Mouse (Mus musculus) liver, embryonic 15.5 days (tissue): ENCODE measurements around the gene Rtn1. TPM values are rescaled to one million over a fixed set of nuclear protein-coding genes. Genes with fewer than 3 reads are reported as not detected.

ENCODE experiments used
- ATAC-seq: fragments of 200-750 bp; cut with Nextera tagmentation; 2 replicates; pipeline ENCODE4 v1.8.0; 2017; ENCODE audit warnings: moderate number of reproducible peaks, mild to moderate bottlenecking, moderate library complexity; ENCODE audit not compliant: insufficient read depth
- H3K27ac ChIP-seq: fragments of 300-500 bp; sonication (generic); replicated peaks from 2 replicates; pipeline ENCODE4 v1.5.1; 2015; ENCODE audit warnings: mild to moderate bottlenecking, inconsistent platforms
- H3K27me3 ChIP-seq: fragments of 300-500 bp; sonication (generic); 2 replicates; pipeline ENCODE4 v1.6.1; 2015; ENCODE audit warnings: mild to moderate bottlenecking, inconsistent platforms
- H3K36me3 ChIP-seq: fragments of 300-500 bp; sonication (generic); replicated peaks from 2 replicates; pipeline ENCODE4 v1.6.1; 2015; ENCODE audit warnings: moderate library complexity, mild to moderate bottlenecking, inconsistent platforms
- H3K4me1 ChIP-seq: fragments of 300-500 bp; sonication (generic); replicated peaks from 2 replicates; pipeline ENCODE4 v1.6.1; 2015; ENCODE audit warnings: inconsistent platforms
- H3K4me2 ChIP-seq: fragments of 300-500 bp; sonication (generic); 2 replicates; pipeline ENCODE4 v1.6.1; 2015; ENCODE audit warnings: moderate library complexity, mild to moderate bottlenecking, inconsistent platforms
- H3K4me3 ChIP-seq: fragments of 300-500 bp; sonication (generic); replicated peaks from 2 replicates; pipeline ENCODE4 v1.5.1; 2015; ENCODE audit warnings: mild to moderate bottlenecking, inconsistent platforms
- H3K9ac ChIP-seq: fragments of 300-500 bp; sonication (generic); 2 replicates; pipeline ENCODE4 v1.6.1; 2015; ENCODE audit warnings: moderate library complexity, mild to moderate bottlenecking, inconsistent platforms
- H3K9me3 ChIP-seq: fragments of 300-500 bp; sonication (generic); replicated peaks from 2 replicates; pipeline ENCODE4 v1.6.1; 2016; ENCODE audit warnings: inconsistent platforms
- WGBS: fragments of 180-500 bp; shearing (Covaris S2); methylation state at CpG from one replicate; pipeline ENCODE4 v1.1.7; 2015; ENCODE audit warnings: mixed read lengths; ENCODE audit not compliant: insufficient replicate concordance; 5-methylcytosine and 5-hydroxymethylcytosine counted together
- polyA plus RNA-seq: library from polyadenylated mRNA; unstranded; fragments of >200 nt; fragmentation: Nextera tagmentation; extraction: Ambion mirVana; gene quantifications from 2 replicates; pipeline ENCODE4 v1.2.1, GENCODE M21; 2015

The Rtn1 gene
- polyA plus RNA-seq, 1 experiment from 2014 or later = 2.0 TPM

- H3K9me3 ChIP-seq = no peaks in the 10 kb centered on the region
- no peak overlapping the region for H3K9ac ChIP-seq
- H3K4me3 ChIP-seq = peak overlapping the region; percentile 46
- WGBS = under 1% methylated on average over 63 of the region's 63 CpGs
- H3K27ac ChIP-seq = no peak overlapping the region
- no peaks in the 10 kb centered on the region for H3K36me3 ChIP-seq
- ATAC-seq = no peak
- peaks cover 35% of the 10 kb centered on the region for H3K27me3 ChIP-seq
- H3K4me1 ChIP-seq = peaks cover 7% of the 10 kb centered on the region; the same call in 1 of the 2 replicates
- H3K4me2 ChIP-seq = peak overlapping the region; percentile 59
Observed at GRCm38 (mm10) chr12:72408111-72408891, 553 bp downstream of the Rtn1 start.

DNA sequence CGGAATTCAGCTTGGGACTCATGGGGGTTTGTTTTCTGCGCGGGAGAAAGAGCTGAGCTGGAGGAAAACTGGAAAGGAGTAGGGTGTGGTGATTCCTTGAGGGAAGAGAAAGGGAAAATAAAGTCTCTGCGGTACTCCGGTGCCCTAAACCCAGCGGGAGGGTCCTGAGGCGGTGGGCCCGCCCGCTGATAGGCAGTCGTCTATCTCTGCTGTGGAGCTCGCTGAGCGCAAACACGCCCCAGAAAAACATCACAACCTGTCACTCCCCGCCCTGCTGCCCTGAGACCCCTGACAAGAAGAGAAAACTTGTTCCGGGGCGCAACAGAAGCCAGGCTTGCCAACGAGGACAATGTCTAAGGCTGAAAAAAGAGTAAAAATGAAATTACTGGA is 1.1 kb downstream of the Rtn1 start:
- Histone ChIP-seq H3K27me3 (peaks cover 35% of the 10 kb centered on the region), H3K4me2 (peak overlapping the region; percentile 59), H3K4me3 (peak overlapping the region; percentile 46), H3K36me3 (no peaks in the 10 kb centered on the region), H3K9ac (no peak overlapping the region), H3K4me1 (peaks cover 7% of the 10 kb centered on the region; the same call in 1 of the 2 replicates), H3K9me3 (no peaks in the 10 kb centered on the region), H3K27ac (no peak overlapping the region)
- under 1% methylated on average over 17 of the region's 17 CpGs for WGBS
- no peak for ATAC-seq

DNA sequence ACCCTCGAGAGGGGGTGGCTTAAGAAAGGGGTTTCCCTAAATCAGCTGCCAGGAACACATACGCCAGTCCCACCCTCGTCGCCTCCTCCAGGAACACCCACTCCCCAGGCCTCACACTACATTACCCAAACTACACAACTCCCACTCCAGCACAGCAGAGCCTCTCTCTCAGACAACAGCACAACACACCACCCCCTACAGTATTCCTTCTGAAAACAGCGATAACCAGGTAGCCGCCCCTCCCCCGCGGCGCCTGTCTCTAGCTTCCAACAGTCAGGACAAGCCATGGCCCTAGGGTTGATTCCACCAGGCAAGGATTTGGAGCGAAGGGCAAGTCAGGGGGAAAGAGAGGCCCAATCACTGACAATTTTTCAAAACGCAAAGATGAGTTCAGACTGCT is 1.7 kb downstream of the Rtn1 start:
- WGBS = 17% methylated on average over 11 of the region's 11 CpGs
- no peaks in the 10 kb centered on the region for H3K9me3 ChIP-seq
- H3K27me3 ChIP-seq = peaks cover 35% of the 10 kb centered on the region
- H3K36me3 ChIP-seq = no peaks in the 10 kb centered on the region
- H3K4me1 ChIP-seq = peaks cover 7% of the 10 kb centered on the region; the same call in 1 of the 2 replicates
- H3K4me3 ChIP-seq = peak overlapping the region; percentile 46; the same call in 1 of the 2 replicates
- no peak overlapping the region for H3K9ac ChIP-seq
- no peak overlapping the region for H3K27ac ChIP-seq
- ATAC-seq = no peak
- H3K4me2 ChIP-seq = peak overlapping the region; percentile 59

- Histone ChIP-seq H3K27ac (no peak overlapping the region), H3K27me3 (peaks cover 30% of the 10 kb centered on the region), H3K9ac (no peak overlapping the region), H3K4me2 (no peak overlapping the region), H3K9me3 (no peaks in the 10 kb centered on the region), H3K4me1 (peaks cover 7% of the 10 kb centered on the region; the same call in 1 of the 2 replicates), H3K4me3 (no peak overlapping the region), H3K36me3 (no peaks in the 10 kb centered on the region)
- 51% methylated on average over 5 of the region's 5 CpGs for WGBS
- no peak for ATAC-seq
Observed at GRCm38 (mm10) chr12:72405031-72405430, 3.8 kb downstream of the Rtn1 start.

GRCm38 (mm10) chr12:72393046-72393805 is 15.6 kb downstream of the Rtn1 start:
- Histone ChIP-seq H3K4me1 (no peaks in the 10 kb centered on the region), H3K9me3 (no peaks in the 10 kb centered on the region), H3K27ac (no peak overlapping the region), H3K4me2 (no peak overlapping the region), H3K4me3 (no peak overlapping the region), H3K36me3 (no peaks in the 10 kb centered on the region), H3K27me3 (no peaks in the 10 kb centered on the region), H3K9ac (no peak overlapping the region)
- ATAC-seq = no peak
- 48% methylated on average over 13 of the region's 13 CpGs for WGBS

- Histone ChIP-seq H3K36me3 (no peaks in the 10 kb centered on the region), H3K4me1 (no peaks in the 10 kb centered on the region), H3K9ac (no peak overlapping the region), H3K27me3 (no peaks in the 10 kb centered on the region), H3K27ac (no peak overlapping the region), H3K4me2 (no peak overlapping the region), H3K9me3 (no peaks in the 10 kb centered on the region), H3K4me3 (no peak overlapping the region)
- WGBS = 45% methylated on average over 2 of the region's 2 CpGs
- no peak for ATAC-seq
Observed at GRCm38 (mm10) chr12:72390346-72390745, 18.5 kb downstream of the Rtn1 start.

DNA sequence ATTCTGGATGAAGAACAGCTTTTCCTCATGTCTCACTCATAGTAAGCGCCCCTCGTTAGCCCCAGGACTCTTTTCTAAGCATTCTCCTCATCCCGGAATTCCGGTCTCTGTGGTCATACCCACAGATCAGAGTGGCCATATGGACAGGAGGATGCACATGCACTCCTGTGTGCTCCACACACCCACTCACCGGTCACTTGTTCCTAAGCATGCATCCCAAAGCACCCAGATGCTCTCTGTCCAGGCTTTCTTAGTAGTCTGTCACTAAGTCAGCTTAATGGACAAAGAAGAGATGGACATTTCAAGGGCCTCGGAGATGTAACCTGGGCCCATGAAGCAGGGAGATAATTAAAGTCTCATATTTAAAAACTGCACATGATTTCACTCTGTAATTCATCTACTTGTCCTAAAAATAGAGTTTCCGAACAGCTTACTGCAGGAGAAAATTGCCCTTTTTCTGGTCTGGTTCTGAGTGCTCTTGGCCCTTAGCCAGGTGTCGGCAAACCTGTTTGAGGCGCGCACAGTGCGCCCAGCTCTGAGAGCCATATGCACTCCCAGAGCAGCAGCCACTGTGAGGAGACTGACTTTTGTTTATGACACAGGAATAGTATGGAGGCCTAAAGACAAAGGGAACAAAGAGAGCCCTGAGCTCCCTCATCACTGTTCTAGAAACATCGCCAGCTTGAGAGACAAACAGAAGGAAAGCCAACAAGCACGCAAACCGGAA is 19.3 kb downstream of the Rtn1 start:
- Histone ChIP-seq H3K27ac (no peak overlapping the region), H3K9ac (no peak overlapping the region), H3K4me2 (no peak overlapping the region), H3K9me3 (no peaks in the 10 kb centered on the region), H3K36me3 (no peaks in the 10 kb centered on the region), H3K27me3 (no peaks in the 10 kb centered on the region), H3K4me1 (no peaks in the 10 kb centered on the region), H3K4me3 (no peak overlapping the region)
- no peak for ATAC-seq
- 77% methylated on average over 14 of the region's 14 CpGs for WGBS

DNA sequence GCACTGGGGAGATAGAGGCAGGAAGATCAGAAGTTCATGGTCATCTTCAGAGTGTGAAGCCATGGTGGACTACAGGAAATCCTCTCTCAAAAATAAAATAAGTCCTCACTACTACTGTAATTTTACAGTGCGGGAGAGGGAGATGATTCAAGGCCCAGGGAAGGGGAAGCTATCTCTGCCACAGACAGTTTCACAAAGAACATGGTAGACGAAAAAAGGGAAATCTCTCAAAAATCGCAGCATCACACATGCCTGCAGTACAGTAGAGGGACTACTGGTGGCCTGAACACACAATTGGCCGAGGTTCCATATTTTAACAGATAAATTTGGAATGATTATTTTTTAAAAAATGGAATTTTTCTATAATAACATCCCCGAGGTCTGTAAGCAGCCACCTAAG is 20.0 kb downstream of the Rtn1 start:
- no peaks in the 10 kb centered on the region for H3K4me1 ChIP-seq
- ATAC-seq = no peak
- no peak overlapping the region for H3K4me3 ChIP-seq
- 52% methylated on average over 5 of the region's 5 CpGs for WGBS
- H3K9ac ChIP-seq = no peak overlapping the region
- no peaks in the 10 kb centered on the region for H3K27me3 ChIP-seq
- no peak overlapping the region for H3K4me2 ChIP-seq
- no peaks in the 10 kb centered on the region for H3K36me3 ChIP-seq
- no peak overlapping the region for H3K27ac ChIP-seq
- H3K9me3 ChIP-seq = no peaks in the 10 kb centered on the region

- H3K4me2 ChIP-seq = no peak overlapping the region
- ATAC-seq = no peak
- no peak overlapping the region for H3K4me3 ChIP-seq
- H3K27me3 ChIP-seq = no peaks in the 10 kb centered on the region
- H3K9me3 ChIP-seq = no peaks in the 10 kb centered on the region
- H3K36me3 ChIP-seq = no peaks in the 10 kb centered on the region
- no peak overlapping the region for H3K27ac ChIP-seq
- WGBS = 63% methylated on average over 6 of the region's 6 CpGs
- H3K4me1 ChIP-seq = no peaks in the 10 kb centered on the region
- H3K9ac ChIP-seq = no peak overlapping the region
Observed at GRCm38 (mm10) chr12:72388135-72388534, 20.7 kb downstream of the Rtn1 start.

DNA sequence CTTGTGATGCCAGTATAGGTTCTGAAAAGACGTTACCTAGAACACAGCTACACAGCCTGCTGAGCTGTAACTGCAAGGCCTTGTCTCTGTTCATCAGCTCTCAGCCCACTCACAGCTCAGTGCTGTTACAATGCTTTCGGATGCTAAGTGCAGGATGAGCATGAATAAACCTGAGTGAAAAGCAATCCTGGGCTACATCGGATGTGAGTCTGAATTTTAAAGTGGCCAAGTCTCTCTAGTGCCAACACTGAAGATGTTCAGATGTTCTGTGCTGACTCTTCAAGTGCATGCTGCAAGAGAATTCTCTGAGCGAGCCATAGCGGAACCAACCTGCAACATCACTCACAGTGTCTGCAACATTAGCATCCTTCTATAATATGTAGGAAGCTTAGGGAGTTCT is 32.5 kb downstream of the Rtn1 start:
- no peaks in the 10 kb centered on the region for H3K4me1 ChIP-seq
- ATAC-seq = no peak
- H3K4me3 ChIP-seq = no peak overlapping the region
- H3K4me2 ChIP-seq = no peak overlapping the region
- no peak overlapping the region for H3K9ac ChIP-seq
- H3K36me3 ChIP-seq = no peaks in the 10 kb centered on the region
- H3K27ac ChIP-seq = no peak overlapping the region
- no peaks in the 10 kb centered on the region for H3K27me3 ChIP-seq
- WGBS = 65% methylated on average over 5 of the region's 5 CpGs
- no peaks in the 10 kb centered on the region for H3K9me3 ChIP-seq

DNA sequence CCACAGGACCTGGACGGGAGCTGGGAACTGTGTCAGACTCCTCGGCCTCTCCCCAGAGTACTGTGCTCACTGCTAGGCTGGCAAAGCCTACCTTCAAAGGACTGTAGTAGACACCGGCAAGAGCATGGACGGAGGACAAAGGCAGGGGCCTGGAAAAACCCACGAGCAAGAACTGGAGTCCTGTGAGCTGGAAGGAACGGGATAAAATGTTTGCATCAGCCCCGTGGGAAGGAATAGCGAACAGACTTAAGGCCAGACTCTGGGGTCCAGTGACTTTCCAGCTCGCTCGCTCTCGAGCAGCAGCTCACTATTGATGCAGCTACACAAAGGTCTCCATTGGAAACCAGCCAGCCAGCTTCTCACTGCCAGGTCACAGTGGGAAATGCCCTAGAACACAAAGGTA is 34.0 kb downstream of the Rtn1 start:
- WGBS = 74% methylated on average over 11 of the region's 11 CpGs
- Histone ChIP-seq H3K4me2 (no peak overlapping the region), H3K36me3 (no peaks in the 10 kb centered on the region), H3K27ac (no peak overlapping the region), H3K27me3 (no peaks in the 10 kb centered on the region), H3K4me3 (no peak overlapping the region), H3K9me3 (no peaks in the 10 kb centered on the region), H3K9ac (no peak overlapping the region), H3K4me1 (no peaks in the 10 kb centered on the region)
- ATAC-seq = no peak
